Mouse (Mus musculus) MEL (cell line): ENCODE data around the gene Tmem147. TPM values are rescaled to one million over a fixed set of nuclear protein-coding genes. Genes with fewer than 3 reads are reported as not detected.

Source experiments
- DNase-seq: peaks from one replicate; pipeline ENCODE4 v3.0.0; 2011; ENCODE audit warnings: low read depth, low spot score
- H3K27ac ChIP-seq: 2 replicates; pipeline ENCODE4 v1.5.1; 2012; ENCODE audit warnings: low read depth, mild to moderate bottlenecking, control low read depth, low read length, moderate library complexity; ENCODE audit not compliant: control insufficient read depth
- H3K27me3 ChIP-seq, 2 experiments: fragments of 150-350 bp in 1 of 2; sonication (generic) in 1 of 2; 2 replicates each; pipeline ENCODE4 v1.6.1; 2012; ENCODE audit warnings: low read length in 2 of 2, mild to moderate bottlenecking in 2 of 2, improper control_type of control experiment in 1 of 2, moderate library complexity in 1 of 2; ENCODE audit not compliant: insufficient read depth in 2 of 2, control insufficient read depth in 1 of 2
- H3K36me3 ChIP-seq, 2 experiments: 2 replicates each; pipeline ENCODE4 v1.6.1; 2012 to 2014; ENCODE audit warnings: low read length in 2 of 2, improper control_type of control experiment in 1 of 2, inconsistent platforms in 1 of 2, mild to moderate bottlenecking in 1 of 2; ENCODE audit not compliant: insufficient read depth in 2 of 2, control insufficient read depth in 1 of 2
- H3K4me1 ChIP-seq, 2 experiments: fragments of 150-350 bp in 1 of 2; sonication (generic) in 1 of 2; 2 replicates each; pipeline ENCODE4 v1.6.1; 2012; ENCODE audit warnings: low read length in 2 of 2, improper control_type of control experiment in 1 of 2, mild to moderate bottlenecking in 1 of 2; ENCODE audit not compliant: insufficient read depth in 2 of 2, control insufficient read depth in 1 of 2
- H3K4me3 ChIP-seq, 2 experiments: fragments of 150-350 bp in 1 of 2; sonication (generic) in 1 of 2; 2 replicates each; pipeline ENCODE4 v1.5.1; 2012; ENCODE audit warnings: low read depth in 2 of 2, low read length in 2 of 2, mild to moderate bottlenecking in 2 of 2, moderate library complexity in 2 of 2, control low read depth in 1 of 2, improper control_type of control experiment in 1 of 2; ENCODE audit not compliant: control insufficient read depth in 1 of 2, insufficient read depth in 1 of 2
- H3K79me2 ChIP-seq: 2 replicates; pipeline ENCODE4 v1.6.1; 2012; ENCODE audit warnings: mild to moderate bottlenecking, low read length, moderate library complexity; ENCODE audit not compliant: control insufficient read depth, poor library complexity, insufficient read depth
- H3K9ac ChIP-seq: 2 replicates; pipeline ENCODE4 v1.6.1; 2012; ENCODE audit warnings: low read depth, mild to moderate bottlenecking, control low read depth, low read length, moderate library complexity; ENCODE audit not compliant: control insufficient read depth, poor library complexity, severe bottlenecking
- H3K9me3 ChIP-seq: fragments of 150-350 bp; sonication (generic); replicated peaks from 2 replicates; pipeline ENCODE4 v1.6.1; 2012; ENCODE audit warnings: mild to moderate bottlenecking, low read length, improper control_type of control experiment, moderate library complexity; ENCODE audit not compliant: insufficient read depth
- BHLHE40 ChIP-seq: IDR thresholded peaks from 2 replicates; pipeline ENCODE4 v1.6.1; 2012; ENCODE audit warnings: low read depth, mild to moderate bottlenecking, inconsistent platforms, low read length, improper control_type of control experiment, borderline replicate concordance
- CHD1 ChIP-seq: IDR thresholded peaks from 2 replicates; pipeline ENCODE4 v1.6.1; 2012; ENCODE audit warnings: low read depth, mild to moderate bottlenecking, inconsistent platforms, low read length, improper control_type of control experiment
- CTCF ChIP-seq, 3 experiments: IDR thresholded peaks in 2 of 3; conservative IDR thresholded peaks in 1 of 3; 2 replicates each; pipeline ENCODE4 v1.5.1; 2011 to 2012; ENCODE audit warnings: low read length in 3 of 3, low read depth in 2 of 3, mild to moderate bottlenecking in 2 of 3, improper control_type of control experiment in 1 of 3, inconsistent platforms in 1 of 3, mixed read lengths in 1 of 3, moderate library complexity in 1 of 3; ENCODE audit not compliant: control insufficient read depth in 1 of 3, insufficient read depth in 1 of 3, poor library complexity in 1 of 3, severe bottlenecking in 1 of 3
- E2F4 ChIP-seq: IDR thresholded peaks from 2 replicates; pipeline ENCODE4 v1.6.1; 2011; ENCODE audit warnings: low read depth, low read length, improper control_type of control experiment, borderline replicate concordance
- ELF1 ChIP-seq: IDR thresholded peaks from 2 replicates; pipeline ENCODE4 v1.6.1; 2014; ENCODE audit warnings: low read depth, mild to moderate bottlenecking, inconsistent platforms, low read length, improper control_type of control experiment, moderate library complexity
- EP300 ChIP-seq, 2 experiments: IDR thresholded peaks; 2 replicates each; pipeline ENCODE4 v1.6.1; 2011; ENCODE audit warnings: improper control_type of control experiment in 2 of 2, low read length in 2 of 2, low read depth in 1 of 2, mild to moderate bottlenecking in 1 of 2
- ETS1 ChIP-seq: IDR thresholded peaks from 2 replicates; pipeline ENCODE4 v1.6.1; 2012; ENCODE audit warnings: low read depth, mild to moderate bottlenecking, inconsistent platforms, low read length, improper control_type of control experiment, moderate library complexity
- GABPA ChIP-seq: IDR thresholded peaks from 2 replicates; pipeline ENCODE4 v1.6.1; 2012; ENCODE audit warnings: low read depth, mild to moderate bottlenecking, inconsistent platforms, low read length, improper control_type of control experiment, moderate library complexity
- KAT2A ChIP-seq: conservative IDR thresholded peaks from 2 replicates; pipeline ENCODE4 v1.6.1; 2012; ENCODE audit warnings: low read depth, low read length, improper control_type of control experiment, inconsistent platforms
- MAFK ChIP-seq: IDR thresholded peaks from 2 replicates; pipeline ENCODE4 v1.6.1; 2011; ENCODE audit warnings: low read depth, mild to moderate bottlenecking, low read length, improper control_type of control experiment, borderline replicate concordance
- MAX ChIP-seq: IDR thresholded peaks from 2 replicates; pipeline ENCODE4 v1.6.1; 2011; ENCODE audit warnings: low read length, improper control_type of control experiment
- MAZ ChIP-seq: IDR thresholded peaks from 2 replicates; pipeline ENCODE4 v1.6.1; 2012; ENCODE audit warnings: low read depth, mild to moderate bottlenecking, inconsistent platforms, low read length, improper control_type of control experiment
- MEF2A ChIP-seq: IDR thresholded peaks from 2 replicates; pipeline ENCODE4 v1.6.1; 2014; ENCODE audit warnings: low read depth, mild to moderate bottlenecking, inconsistent platforms, low read length, improper control_type of control experiment; ENCODE audit not compliant: poor library complexity, insufficient replicate concordance, severe bottlenecking; ENCODE audit errors: extremely low read depth
- MXI1 ChIP-seq: IDR thresholded peaks from 2 replicates; pipeline ENCODE4 v1.6.1; 2011; ENCODE audit warnings: mild to moderate bottlenecking, low read depth, low read length, improper control_type of control experiment
- MYB ChIP-seq: IDR thresholded peaks from 2 replicates; pipeline ENCODE4 v1.6.1; 2011; ENCODE audit warnings: mild to moderate bottlenecking, low read depth, low read length, improper control_type of control experiment
- MYC ChIP-seq: IDR thresholded peaks from 2 replicates; pipeline ENCODE4 v1.6.1; 2011; ENCODE audit warnings: low read depth, mild to moderate bottlenecking, low read length, improper control_type of control experiment, moderate library complexity
- NRF1 ChIP-seq: IDR thresholded peaks from 2 replicates; pipeline ENCODE4 v1.6.1; 2014; ENCODE audit warnings: low read depth, mild to moderate bottlenecking, inconsistent platforms, low read length, improper control_type of control experiment, moderate library complexity; ENCODE audit not compliant: poor library complexity, insufficient read depth, severe bottlenecking
- POLR2A ChIP-seq, 2 experiments: IDR thresholded peaks; 2 replicates each; pipeline ENCODE4 v1.6.1; 2011 to 2012; ENCODE audit warnings: low read length in 2 of 2, mild to moderate bottlenecking in 2 of 2, control low read depth in 1 of 2, improper control_type of control experiment in 1 of 2, low read depth in 1 of 2, moderate library complexity in 1 of 2; ENCODE audit not compliant: control insufficient read depth in 1 of 2, insufficient read depth in 1 of 2, poor library complexity in 1 of 2
- POLR2AphosphoS2 ChIP-seq: IDR thresholded peaks from 2 replicates; pipeline ENCODE4 v1.6.1; 2011; ENCODE audit warnings: low read length, improper control_type of control experiment
- POLR2AphosphoS5 ChIP-seq: IDR thresholded peaks from 2 replicates; pipeline ENCODE4 v1.6.1; 2012; ENCODE audit warnings: low read depth, borderline replicate concordance, mild to moderate bottlenecking, inconsistent platforms, low read length, moderate library complexity, mixed read lengths
- RAD21 ChIP-seq: IDR thresholded peaks from 2 replicates; pipeline ENCODE4 v1.6.1; 2011; ENCODE audit warnings: mild to moderate bottlenecking, low read depth, low read length, improper control_type of control experiment
- RCOR1 ChIP-seq: IDR thresholded peaks from 2 replicates; pipeline ENCODE4 v1.6.1; 2012; ENCODE audit warnings: low read depth, mild to moderate bottlenecking, inconsistent platforms, low read length, improper control_type of control experiment
- SIN3A ChIP-seq: IDR thresholded peaks from 2 replicates; pipeline ENCODE4 v1.6.1; 2012; ENCODE audit warnings: low read length, improper control_type of control experiment, inconsistent platforms
- SMC3 ChIP-seq: IDR thresholded peaks from 2 replicates; pipeline ENCODE4 v1.6.1; 2011; ENCODE audit warnings: low read depth, low read length, improper control_type of control experiment
- TAL1 ChIP-seq: IDR thresholded peaks from 2 replicates; pipeline ENCODE4 v1.6.1; 2012; ENCODE audit warnings: mild to moderate bottlenecking, inconsistent platforms, low read length, moderate library complexity, mixed read lengths
- TBP ChIP-seq: IDR thresholded peaks from 2 replicates; pipeline ENCODE4 v1.8.0; 2011; ENCODE audit warnings: low read depth, low read length, improper control_type of control experiment
- TCF12 ChIP-seq: IDR thresholded peaks from 2 replicates; pipeline ENCODE4 v1.6.1; 2014; ENCODE audit warnings: low read depth, mild to moderate bottlenecking, inconsistent platforms, low read length, improper control_type of control experiment, moderate library complexity
- UBTF ChIP-seq: IDR thresholded peaks from 2 replicates; pipeline ENCODE4 v1.6.1; 2012; ENCODE audit warnings: low read depth, mild to moderate bottlenecking, inconsistent platforms, low read length, improper control_type of control experiment, moderate library complexity, borderline replicate concordance; ENCODE audit not compliant: insufficient read depth
- USF1 ChIP-seq: IDR thresholded peaks from 2 replicates; pipeline ENCODE4 v1.6.1; 2014; ENCODE audit warnings: low read depth, mild to moderate bottlenecking, inconsistent platforms, low read length, improper control_type of control experiment, moderate library complexity
- USF2 ChIP-seq, 2 experiments: IDR thresholded peaks; 2 replicates each; pipeline ENCODE4 v1.6.1; 2011 to 2012; ENCODE audit warnings: improper control_type of control experiment in 2 of 2, low read length in 2 of 2, borderline replicate concordance in 1 of 2, inconsistent platforms in 1 of 2, low read depth in 1 of 2, mild to moderate bottlenecking in 1 of 2; ENCODE audit not compliant: insufficient read depth in 1 of 2
- ZC3H11A ChIP-seq: IDR thresholded peaks from 2 replicates; pipeline ENCODE4 v1.6.1; 2012; ENCODE audit warnings: low read depth, mild to moderate bottlenecking, inconsistent platforms, low read length, improper control_type of control experiment
- ZKSCAN1 ChIP-seq: IDR thresholded peaks from 2 replicates; pipeline ENCODE4 v1.6.1; 2012; ENCODE audit warnings: low read depth, mild to moderate bottlenecking, inconsistent platforms, low read length, improper control_type of control experiment, moderate library complexity
- ZMIZ1 ChIP-seq: IDR thresholded peaks from 2 replicates; pipeline ENCODE4 v1.6.1; 2012; ENCODE audit warnings: low read depth, mild to moderate bottlenecking, inconsistent platforms, low read length, improper control_type of control experiment, moderate library complexity
- ZNF384 ChIP-seq: IDR thresholded peaks from 2 replicates; pipeline ENCODE4 v1.6.1; 2012; ENCODE audit warnings: low read depth, mild to moderate bottlenecking, inconsistent platforms, low read length, improper control_type of control experiment
- polyA plus RNA-seq, 2 experiments: library from polyadenylated mRNA; stranded (reverse) in 1 of 2; unstranded in 1 of 2; fragments of >175 nt in 1 of 2; fragments of >200 nt in 1 of 2; gene quantifications; 2 replicates each; pipeline versions ENCODE4 v1.2.1 to v1.2.4; 2012; ENCODE audit warnings: low replicate concordance in 2 of 2, low read depth in 1 of 2; ENCODE audit not compliant: insufficient read length in 2 of 2, insufficient read depth in 1 of 2, missing spikeins in 1 of 2
- total RNA-seq: library from RNA; depleted of rRNA; stranded (reverse); fragments of 300-350 nt; gene quantifications from 2 replicates; pipeline ENCODE4 v1.2.3, GENCODE M21; 2012; rRNA removed

Gene Tmem147
- total RNA-seq (218 and 266 TPM in 2 replicates), polyA plus RNA-seq (100 to 1,000 TPM; 307 to 324 TPM)

- no peaks in the 10 kb centered on the region for H3K9me3 ChIP-seq
- peaks cover 3 to 11% of the 10 kb centered on the region in 2 experiments; a peak in 3 of 4 replicates for H3K4me1 ChIP-seq
- H3K36me3 ChIP-seq = peaks cover 0 to 4% of the 10 kb centered on the region in 2 experiments; a peak in 2 of 4 replicates
- peak; percentile 100 for DNase-seq
- H3K79me2 ChIP-seq = peaks cover 14% of the 10 kb centered on the region
- peak within 1 kb of the TSS; percentile 80 for H3K9ac ChIP-seq
- H3K4me3 ChIP-seq = peak within 1 kb of the TSS; percentile 75 to 83
- H3K27me3 ChIP-seq = no peaks in the 10 kb centered on the region
- H3K27ac ChIP-seq = peak within 1 kb of the TSS; percentile 86
- TF ChIP-seq POLR2AphosphoS5 = no peak
- TF ChIP-seq USF1 = peak; percentile 55
- TF ChIP-seq MAFK = no peak
- peak; percentile 54; the same call in 1 of the 2 replicates for TF ChIP-seq ETS1
- no peak for TF ChIP-seq TAL1
- peak; percentile 94 for TF ChIP-seq MXI1
- peak; percentile 75 for TF ChIP-seq MAX
- TF ChIP-seq RCOR1 = no peak
- peak; percentile 26 to 82; a peak in 2 of 4 replicates for TF ChIP-seq POLR2A (IDR thresholded peaks at IDR 0.05; ENCODE audit: control insufficient read depth in 1 of 2, insufficient read depth in 1 of 2, low read depth in 1 of 2, low read length in 2 of 2, poor library complexity in 1 of 2)
- no peak for TF ChIP-seq GABPA
- TF ChIP-seq KAT2A = peak; percentile 89
- peak; percentile 8; the same call in 1 of the 2 replicates for TF ChIP-seq BHLHE40
- TF ChIP-seq CHD1 = no peak
- peak; percentile 67; the same call in 1 of the 2 replicates for TF ChIP-seq TBP
- TF ChIP-seq POLR2AphosphoS2 = peak; percentile 33
- TF ChIP-seq EP300 (IDR thresholded peaks at IDR 0.05; ENCODE audit: low read depth in 1 of 2, low read length in 2 of 2) = peak in 1 of 2 experiments; percentile 28; a peak in 1 of 4 replicates
- peak; percentile 71 for TF ChIP-seq NRF1
- TF ChIP-seq MYC = peak; percentile 81
- TF ChIP-seq MAZ = 0 out of 2 replicates have a peak, but pooled peaks have one; percentile 8
- no peak for TF ChIP-seq USF2 (IDR thresholded peaks at IDR 0.05; ENCODE audit: borderline replicate concordance in 1 of 2, insufficient read depth in 1 of 2, low read depth in 1 of 2, low read length in 2 of 2)
- 0 out of 2 replicates have a peak, but pooled peaks have one; percentile 1 for TF ChIP-seq UBTF
- TF ChIP-seq RAD21 = no peak
- TF ChIP-seq MYB = no peak
- TF ChIP-seq ZC3H11A = no peak
- peak; percentile 36; the same call in 1 of the 2 replicates for TF ChIP-seq TCF12
- peak; percentile 50; the same call in 1 of the 2 replicates for TF ChIP-seq ZMIZ1
- TF ChIP-seq ELF1 = peak; percentile 71
- peak; percentile 28 for TF ChIP-seq SMC3
- TF ChIP-seq E2F4 = no peak
- TF ChIP-seq SIN3A = peak; percentile 94
- TF ChIP-seq CTCF (IDR thresholded peaks at IDR 0.05 in 2 of 3, conservative IDR thresholded peaks at IDR 0.05 in 1 of 3; ENCODE audit: control insufficient read depth in 1 of 3, insufficient read depth in 1 of 3, low read depth in 2 of 3, low read length in 3 of 3, poor library complexity in 1 of 3, severe bottlenecking in 1 of 3) = peak in 2 of 3 experiments; percentile 42 to 51; a peak in 5 of 6 replicates
- TF ChIP-seq ZKSCAN1 = no peak
- TF ChIP-seq MEF2A = no peak
- no peak for TF ChIP-seq ZNF384
Observed at GRCm38 (mm10) chr7:30729396-30730063, at the start of gene Tmem147. Gene Tmem147, minus strand, starts transcription at chr7:30729540.
